Mouse (Mus musculus): ENCODE measurements around the gene Aldh1l1.
A peak's percentile ranks its signal among the peaks of the same experiment; 100 is the strongest.

The Aldh1l1 gene

DNA sequence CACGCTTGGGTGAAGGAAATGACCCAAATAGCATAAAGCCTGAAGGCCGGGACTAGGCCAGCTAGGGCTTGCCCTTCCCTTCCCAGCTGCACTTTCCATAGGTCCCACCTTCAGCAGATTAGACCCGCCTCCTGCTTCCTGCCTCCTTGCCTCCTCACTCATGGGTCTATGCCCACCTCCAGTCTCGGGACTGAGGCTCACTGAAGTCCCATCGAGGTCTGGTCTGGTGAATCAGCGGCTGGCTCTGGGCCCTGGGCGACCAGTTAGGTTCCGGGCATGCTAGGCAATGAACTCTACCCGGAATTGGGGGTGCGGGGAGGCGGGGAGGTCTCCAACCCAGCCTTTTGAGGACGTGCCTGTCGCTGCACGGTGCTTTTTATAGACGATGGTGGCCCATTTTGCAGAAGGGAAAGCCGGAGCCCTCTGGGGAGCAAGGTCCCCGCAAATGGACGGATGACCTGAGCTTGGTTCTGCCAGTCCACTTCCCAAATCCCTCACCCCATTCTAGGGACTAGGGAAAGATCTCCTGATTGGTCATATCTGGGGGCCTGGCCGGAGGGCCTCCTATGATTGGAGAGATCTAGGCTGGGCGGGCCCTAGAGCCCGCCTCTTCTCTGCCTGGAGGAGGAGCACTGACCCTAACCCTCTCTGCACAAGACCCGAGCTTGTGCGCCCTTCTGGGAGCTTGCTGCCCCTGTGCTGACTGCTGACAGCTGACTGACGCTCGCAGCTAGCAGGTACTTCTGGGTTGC, 64.1 kb downstream of the Aldh1l1 start:
- peak; percentile 61 for DNase-seq (ENCODE audit: low read depth, low spot score)

DNA sequence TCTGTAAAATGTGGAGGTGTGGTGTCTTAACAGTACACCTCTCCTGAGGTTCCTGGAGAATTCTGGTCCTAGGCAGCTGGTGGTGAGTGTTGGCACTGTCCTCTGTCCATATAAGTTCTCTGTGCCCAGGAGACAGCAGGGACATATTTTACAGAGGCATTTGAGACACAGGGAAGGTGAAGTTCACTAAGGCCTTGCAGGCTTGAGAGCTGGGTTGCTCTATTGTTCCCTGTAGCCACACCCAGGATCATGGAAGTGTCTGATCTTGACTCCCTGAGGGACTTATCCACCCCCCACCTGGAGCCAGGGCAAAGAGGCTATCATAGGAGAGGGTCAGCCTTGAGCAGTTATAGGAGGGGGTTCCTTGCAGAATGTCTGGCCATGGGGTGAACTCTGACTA, 65.0 kb downstream of the Aldh1l1 start:
- DNase-seq (ENCODE audit: low read depth, low spot score), result no peak

DNA sequence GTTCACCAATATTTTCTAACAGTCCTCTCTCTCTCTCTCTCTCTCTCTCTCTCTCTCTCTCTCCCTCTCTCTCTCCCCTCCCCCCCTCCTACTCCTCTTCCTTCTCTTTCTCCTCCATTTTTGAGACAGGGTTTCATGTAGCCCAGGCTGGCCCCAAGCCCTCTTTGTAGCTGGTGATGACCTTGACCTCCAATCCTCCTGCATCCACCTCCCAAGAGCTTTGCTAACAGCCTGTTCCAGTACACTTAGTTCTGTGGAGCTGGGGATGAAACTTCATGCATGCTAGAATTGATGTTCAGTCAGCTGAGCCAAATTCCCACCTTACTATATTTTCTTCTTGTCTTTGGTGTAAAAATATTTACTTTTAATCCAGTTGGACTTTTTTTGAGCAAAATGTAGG, 67.0 kb downstream of the Aldh1l1 start:
- DNase-seq (ENCODE audit: low read depth, low spot score), result no peak

DNA sequence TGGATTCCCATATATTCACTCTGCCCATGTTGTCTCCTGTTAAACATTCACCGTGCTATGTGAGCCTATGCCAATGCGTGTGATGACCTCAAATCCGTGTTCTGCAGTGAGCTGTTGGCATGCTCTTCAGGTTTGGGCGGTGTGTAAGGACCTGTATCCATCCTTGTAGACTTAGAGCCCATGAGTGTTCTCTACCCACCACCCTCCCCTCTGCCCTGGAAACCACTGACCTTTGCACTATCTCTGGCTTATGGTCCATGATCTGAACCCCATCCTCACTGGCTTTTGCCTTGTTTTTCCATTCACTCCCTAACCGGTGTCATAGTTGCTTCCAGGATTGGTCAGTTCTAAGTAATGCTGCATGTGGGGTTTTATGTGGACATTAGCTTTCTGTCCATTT, 67.5 kb downstream of the Aldh1l1 start:
- DNase-seq (ENCODE audit: low read depth, low spot score), result no peak

- DNase-seq (ENCODE audit: low read depth, low spot score), result no peak
Measured at GRCm38 (mm10) chr6:90556534-90557058, 70.4 kb downstream of the Aldh1l1 start.

GRCm38 (mm10) chr6:90557077-90557476, 70.8 kb downstream of the Aldh1l1 start:
- no peak for DNase-seq (ENCODE audit: low read depth, low spot score)

- DNase-seq (ENCODE audit: low read depth, low spot score), result no peak
Measured at GRCm38 (mm10) chr6:90557829-90558693, 71.8 kb downstream of the Aldh1l1 start.

DNA sequence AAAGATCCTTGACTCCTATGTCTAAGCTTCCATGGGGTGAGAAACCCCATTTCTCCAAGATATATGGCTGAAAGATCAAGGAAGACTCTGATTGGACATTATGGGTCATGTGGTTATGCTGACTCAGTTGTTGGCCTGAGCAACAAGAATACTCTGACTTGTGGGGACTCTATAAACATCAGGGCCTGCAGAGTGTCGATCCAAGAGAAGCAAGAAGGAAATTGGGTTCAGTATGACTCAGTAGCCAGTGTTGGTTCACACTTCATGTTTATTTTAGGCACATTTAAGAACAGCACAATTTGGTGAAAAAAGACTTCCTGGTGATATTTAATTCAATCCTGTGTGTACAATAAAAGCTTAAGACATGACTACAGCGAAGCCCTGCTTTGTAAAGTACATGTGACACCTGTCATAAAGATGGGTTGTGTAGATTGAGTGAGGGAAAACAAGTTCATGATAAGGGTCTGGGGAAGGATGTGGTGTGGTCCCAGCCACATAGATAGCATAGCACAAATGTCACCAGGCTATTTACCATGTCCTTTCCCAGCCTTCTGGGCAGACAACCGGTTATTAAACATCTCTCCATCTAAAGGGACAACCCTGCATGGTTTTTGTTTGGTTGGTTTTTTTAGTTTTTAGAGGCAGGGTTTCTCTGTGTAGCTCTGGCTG, 74.3 kb downstream of the Aldh1l1 start:
- DNase-seq (ENCODE audit: low read depth, low spot score), result no peak

- DNase-seq (ENCODE audit: low read depth, low spot score), result peak; percentile 25
Measured at GRCm38 (mm10) chr6:90561234-90561781, 75.1 kb downstream of the Aldh1l1 start.

DNA sequence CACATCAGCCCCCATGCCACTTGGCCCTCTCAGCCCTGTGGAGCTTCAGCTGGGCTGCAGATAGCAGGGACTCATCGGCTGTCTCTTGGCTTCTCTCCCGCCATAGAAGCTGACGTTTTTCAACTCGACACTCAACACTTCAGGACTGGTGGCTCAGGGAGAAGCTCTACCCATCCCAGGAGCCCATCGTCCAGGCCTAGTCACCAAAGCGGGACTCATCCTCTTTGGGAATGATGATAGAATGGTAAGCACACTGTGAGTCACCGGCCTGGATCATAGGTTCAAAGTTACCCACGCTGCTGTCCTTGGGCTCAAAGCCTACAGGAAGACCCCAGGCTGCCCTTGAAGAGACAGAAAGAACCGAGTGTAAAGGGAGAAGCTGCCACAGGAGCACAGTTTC, 78.0 kb downstream of the Aldh1l1 start:
- DNase-seq (ENCODE audit: low read depth, low spot score), result no peak

GRCm38 (mm10) chr6:90565357-90566215, 79.4 kb downstream of the Aldh1l1 start:
- no peak for DNase-seq (ENCODE audit: low read depth, low spot score)

- no peak for DNase-seq (ENCODE audit: low read depth, low spot score)
Measured at GRCm38 (mm10) chr6:90567486-90567885, 81.3 kb downstream of the Aldh1l1 start.

DNA sequence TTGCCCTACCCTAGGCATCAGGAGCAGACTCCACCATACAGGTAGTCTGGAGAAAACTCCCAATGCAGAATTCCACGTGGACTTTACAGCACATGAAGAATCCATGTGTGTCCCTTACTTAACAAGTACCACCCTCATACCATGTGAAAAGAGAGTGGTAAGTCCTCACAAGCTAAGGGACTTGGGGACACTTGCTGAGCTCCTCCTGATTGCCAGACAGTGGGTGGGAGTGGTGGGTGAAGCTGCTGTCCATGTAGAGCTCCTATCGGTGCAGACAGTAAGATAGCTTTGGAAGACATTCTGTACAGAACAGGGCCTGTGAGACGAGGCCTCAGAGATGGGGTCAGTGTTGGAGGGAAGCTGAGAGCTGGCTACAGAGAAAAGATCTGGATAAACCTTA, 81.7 kb downstream of the Aldh1l1 start:
- no peak for DNase-seq (ENCODE audit: low read depth, low spot score)

DNA sequence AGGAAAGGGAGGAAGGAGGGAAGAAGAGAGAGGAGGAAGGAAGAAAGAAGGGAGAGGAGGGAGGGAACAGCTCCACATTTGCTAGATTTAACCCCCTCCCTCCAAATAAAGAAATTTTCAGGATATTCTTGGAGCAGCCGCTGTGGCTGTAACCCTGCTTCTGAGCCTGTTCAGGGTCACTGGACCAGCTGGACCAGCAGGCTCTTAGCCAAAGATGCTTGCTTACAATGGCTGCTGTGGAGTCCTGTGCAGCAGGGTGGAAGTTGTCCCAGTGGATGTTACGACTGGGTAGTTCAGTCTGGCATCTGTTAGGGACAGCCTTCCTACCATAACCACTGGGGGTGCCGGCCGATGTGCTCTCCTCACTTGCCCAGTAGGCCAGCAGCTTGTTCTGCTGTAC, 82.5 kb downstream of the Aldh1l1 start:
- no peak for DNase-seq (ENCODE audit: low read depth, low spot score)

GRCm38 (mm10) chr6:90569736-90570383, 83.6 kb downstream of the Aldh1l1 start:
- no peak for DNase-seq (ENCODE audit: low read depth, low spot score)

DNA sequence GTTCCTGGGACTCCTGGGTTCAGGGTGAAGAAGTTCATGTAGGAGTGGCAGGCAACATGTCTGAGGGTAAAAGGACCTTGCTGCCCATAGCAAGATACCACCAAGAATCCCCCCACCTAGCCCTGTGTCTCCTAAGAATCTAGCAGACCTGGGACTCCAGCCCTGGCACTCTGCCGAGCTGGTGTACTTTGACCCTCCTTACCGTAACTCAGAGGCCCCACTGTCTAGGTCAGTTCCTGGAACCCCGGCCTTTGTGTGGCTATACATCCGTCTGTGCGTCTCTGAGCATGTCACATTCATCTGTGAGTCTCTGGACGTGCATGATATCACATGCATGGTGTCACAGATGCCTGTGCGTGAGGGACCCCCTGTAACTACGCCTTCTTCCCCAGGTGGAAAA, 84.2 kb downstream of the Aldh1l1 start:
- no peak for DNase-seq (ENCODE audit: low read depth, low spot score)

- DNase-seq (ENCODE audit: low read depth, low spot score), result peak; percentile 82
Measured at GRCm38 (mm10) chr6:90575261-90575715, 89.1 kb downstream of the Aldh1l1 start.

DNA sequence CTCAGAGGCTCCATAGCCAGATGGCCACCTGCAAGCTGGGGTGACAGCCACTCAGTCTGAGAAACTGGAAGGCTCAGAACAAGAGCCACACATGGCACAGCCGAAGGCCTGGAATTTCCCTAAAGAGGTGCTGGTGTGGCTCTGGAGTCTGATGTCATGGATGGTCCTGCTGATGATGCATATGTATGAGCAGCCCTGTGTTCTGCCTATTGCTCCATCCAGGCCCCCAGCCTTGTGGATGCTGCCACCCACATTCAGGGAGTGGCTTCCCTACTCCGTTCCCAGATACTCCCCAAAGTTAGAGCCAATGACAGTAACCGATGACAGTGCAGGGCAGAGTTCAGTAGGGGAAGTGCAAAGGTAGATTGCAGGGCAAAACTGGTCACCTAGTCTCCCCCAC, 91.9 kb downstream of the Aldh1l1 start:
- no peak for DNase-seq (ENCODE audit: low read depth, low spot score)

- DNase-seq (ENCODE audit: low read depth, low spot score), result no peak
Measured at GRCm38 (mm10) chr6:90582331-90582730, 96.1 kb downstream of the Aldh1l1 start.

- no peak for DNase-seq (ENCODE audit: low read depth, low spot score)
Measured at GRCm38 (mm10) chr6:90588113-90588512, 101.9 kb downstream of the Aldh1l1 start.

All from mesoderm, embryonic 11.5 days (tissue).